Mouse (Mus musculus) embryonic fibroblast, embryonic 13.5 days (primary cell): ENCODE results near the gene Srsf6.

Source experiments
- CTCF ChIP-seq: IDR thresholded peaks from 2 replicates; pipeline ENCODE4 v1.5.1; 2011; ENCODE audit warnings: mild to moderate bottlenecking, control low read depth, low read length, moderate library complexity, borderline replicate concordance; ENCODE audit not compliant: insufficient read depth
- POLR2A ChIP-seq: IDR thresholded peaks from 2 replicates; pipeline ENCODE4 v1.6.1; 2011; ENCODE audit warnings: low read depth, mild to moderate bottlenecking, control low read depth, low read length, moderate library complexity

DNA sequence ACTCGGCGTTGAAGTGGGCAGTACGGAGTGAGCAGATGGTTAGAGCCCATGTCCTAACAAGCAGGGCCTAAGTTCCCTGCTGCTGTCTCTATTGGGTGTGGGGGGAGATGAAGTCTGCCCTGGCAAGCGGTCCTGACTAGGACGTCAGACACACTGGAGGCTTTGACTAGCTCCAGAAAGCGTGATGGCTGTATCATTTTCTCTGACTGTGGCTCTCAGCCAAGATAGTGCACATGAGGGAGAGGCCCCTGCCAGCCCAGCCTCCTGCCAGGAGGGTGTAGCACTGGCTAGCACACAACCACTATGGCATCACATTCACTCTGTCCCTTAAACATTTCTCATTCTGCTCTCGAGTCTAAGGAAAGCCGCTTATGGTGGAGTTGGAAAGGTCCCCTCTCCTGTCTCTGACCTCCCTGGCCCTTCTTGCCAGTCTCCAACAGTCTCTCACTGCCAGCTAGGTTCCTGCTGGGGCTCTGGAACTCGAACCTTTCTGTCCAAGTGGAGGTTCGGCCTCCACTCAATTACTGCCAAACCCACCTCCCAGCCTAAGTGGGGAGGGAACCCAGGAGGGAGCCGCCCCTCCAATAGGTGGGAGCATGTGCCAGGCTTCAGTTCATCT lies 43.9 kb downstream of the Srsf6 start:
- TF ChIP-seq POLR2A (no peak), CTCF (no peak)
